Mouse (Mus musculus) brain, embryonic 14.5 days (tissue): ENCODE results near the gene Cfap97d2.

Experiments
- CTCF ChIP-seq: fragments of 200-500 bp; IDR thresholded peaks from 2 replicates; pipeline ENCODE4 v1.5.1; 2012; ENCODE audit warnings: inconsistent platforms, mild to moderate bottlenecking, moderate library complexity, borderline replicate concordance; ENCODE audit not compliant: insufficient read depth, insufficient read length; ENCODE audit errors: extremely low read depth
- POLR2A ChIP-seq: fragments of 200-500 bp; IDR thresholded peaks from 2 replicates; pipeline ENCODE4 v1.6.1; 2012; ENCODE audit warnings: mild to moderate bottlenecking, inconsistent platforms, borderline replicate concordance; ENCODE audit not compliant: poor library complexity, insufficient read depth, insufficient read length, severe bottlenecking; ENCODE audit errors: extremely low read depth

- no peak for TF ChIP-seq POLR2A
- TF ChIP-seq CTCF = no peak
Measured at GRCm38 (mm10) chr8:13678182-13678581, 27.5 kb upstream of the Cfap97d2 start.
